Mouse (Mus musculus) heart, embryonic 10.5 days (tissue): ENCODE measurements around the gene Ak8. TPM values are rescaled to one million over a fixed set of nuclear protein-coding genes. Genes with fewer than 3 reads are reported as not detected.
A peak's percentile ranks its signal among the peaks of the same experiment; 100 is the strongest.

Experiments
- DNase-seq: peaks from one replicate; pipeline ENCODE4 v3.0.0-alpha.2; 2017; ENCODE audit warnings: low spot score
- H3K27ac ChIP-seq: fragments of 300-500 bp; sonication (generic); 2 replicates; pipeline ENCODE4 v1.5.1; 2016; ENCODE audit warnings: mild to moderate bottlenecking
- H3K27me3 ChIP-seq: fragments of 300-500 bp; sonication (generic); 2 replicates; pipeline ENCODE4 v1.6.1; 2016; ENCODE audit warnings: mild to moderate bottlenecking; ENCODE audit not compliant: poor library complexity, insufficient read depth, severe bottlenecking
- H3K36me3 ChIP-seq: fragments of 300-500 bp; sonication (generic); 2 replicates; pipeline ENCODE4 v1.6.1; 2016; ENCODE audit warnings: mild to moderate bottlenecking, moderate library complexity
- H3K4me1 ChIP-seq: fragments of 300-500 bp; sonication (generic); 2 replicates; pipeline ENCODE4 v1.6.1; 2016; ENCODE audit warnings: mild to moderate bottlenecking
- H3K4me3 ChIP-seq: fragments of 300-500 bp; sonication (generic); 2 replicates; pipeline ENCODE4 v1.5.1; 2016; ENCODE audit warnings: mild to moderate bottlenecking, moderate library complexity
- H3K9me3 ChIP-seq: fragments of 300-500 bp; sonication (generic); 2 replicates; pipeline ENCODE4 v1.6.1; 2016; ENCODE audit warnings: mild to moderate bottlenecking, moderate library complexity
- WGBS: fragments of 180-500 bp; shearing (Covaris S2); methylation state at CpG from one replicate; pipeline ENCODE4 v1.1.7; 2016; 5-methylcytosine and 5-hydroxymethylcytosine counted together
- polyA plus RNA-seq: library from polyadenylated mRNA; unstranded; fragments of >200 nt; fragmentation: Nextera tagmentation; extraction: Ambion mirVana; gene quantifications from 2 replicates; pipeline ENCODE4 v1.2.1, GENCODE M21; 2016

The Ak8 gene
- 0.55 and 1.1 TPM in 2 replicates for polyA plus RNA-seq

GRCm38 (mm10) chr2:28699361-28700335 lies at the start of gene Ak8, which contains the start of gene Spaca9:
Ak8 (plus strand) TSS chr2:28700164.
Spaca9 (minus strand) TSS chr2:28699727.
- DNase-seq = peak; percentile 97
- Histone ChIP-seq H3K36me3 (no peaks in the 10 kb centered on the region), H3K4me3 (peak within 1 kb of the TSS; percentile 79), H3K27ac (peak within 1 kb of the TSS; percentile 81), H3K9me3 (no peaks in the 10 kb centered on the region), H3K27me3 (peaks cover 14% of the 10 kb centered on the region), H3K4me1 (peaks cover 22% of the 10 kb centered on the region)
- under 1% methylated on average over 53 of the region's 53 CpGs for WGBS

GRCm38 (mm10) chr2:28650526-28650925 lies 49.4 kb upstream of the Ak8 start:
- no peaks in the 10 kb centered on the region for H3K9me3 ChIP-seq
- peaks cover 11% of the 10 kb centered on the region for H3K36me3 ChIP-seq
- no peak overlapping the region for H3K27ac ChIP-seq
- H3K27me3 ChIP-seq = no peaks in the 10 kb centered on the region
- no peaks in the 10 kb centered on the region for H3K4me1 ChIP-seq
- H3K4me3 ChIP-seq = no peak overlapping the region
- DNase-seq = no peak

- H3K36me3 ChIP-seq = peaks cover 29% of the 10 kb centered on the region
- no peak overlapping the region for H3K27ac ChIP-seq
- H3K9me3 ChIP-seq = no peaks in the 10 kb centered on the region
- no peaks in the 10 kb centered on the region for H3K27me3 ChIP-seq
- H3K4me1 ChIP-seq = no peaks in the 10 kb centered on the region
- no peak overlapping the region for H3K4me3 ChIP-seq
- 91% methylated on average over 7 of the region's 7 CpGs for WGBS
- DNase-seq = no peak
Observed at GRCm38 (mm10) chr2:28653351-28653750, 46.6 kb upstream of the Ak8 start.

GRCm38 (mm10) chr2:28654295-28654694 lies 45.7 kb upstream of the Ak8 start:
- H3K9me3 ChIP-seq = no peaks in the 10 kb centered on the region
- no peaks in the 10 kb centered on the region for H3K4me1 ChIP-seq
- H3K4me3 ChIP-seq = no peak overlapping the region
- no peak overlapping the region for H3K27ac ChIP-seq
- H3K27me3 ChIP-seq = no peaks in the 10 kb centered on the region
- peaks cover 38% of the 10 kb centered on the region for H3K36me3 ChIP-seq
- DNase-seq = no peak
- WGBS = 56% methylated on average over 2 of the region's 2 CpGs

GRCm38 (mm10) chr2:28656216-28656615 lies 43.7 kb upstream of the Ak8 start:
- peaks cover 58% of the 10 kb centered on the region for H3K36me3 ChIP-seq

GRCm38 (mm10) chr2:28662891-28663290 lies 37.1 kb upstream of the Ak8 start:
- Histone ChIP-seq H3K4me1 (no peaks in the 10 kb centered on the region), H3K4me3 (no peak overlapping the region), H3K9me3 (no peaks in the 10 kb centered on the region), H3K36me3 (peaks cover 93% of the 10 kb centered on the region), H3K27ac (no peak overlapping the region), H3K27me3 (no peaks in the 10 kb centered on the region)
- 87% methylated on average over 3 of the region's 3 CpGs for WGBS
- DNase-seq = no peak

More at GRCm38 (mm10) chr2:28656216-28656615, 43.7 kb upstream of the Ak8 start:
- H3K27ac ChIP-seq = no peak overlapping the region
- WGBS = 74% methylated on average over 8 of the region's 8 CpGs
- no peak overlapping the region for H3K4me3 ChIP-seq
- H3K27me3 ChIP-seq = no peaks in the 10 kb centered on the region
- no peak for DNase-seq
- H3K4me1 ChIP-seq = no peaks in the 10 kb centered on the region
- no peaks in the 10 kb centered on the region for H3K9me3 ChIP-seq

- no peaks in the 10 kb centered on the region for H3K27me3 ChIP-seq
- H3K9me3 ChIP-seq = no peaks in the 10 kb centered on the region
- peaks cover 83% of the 10 kb centered on the region for H3K36me3 ChIP-seq
- 83% methylated on average over 3 of the region's 3 CpGs for WGBS
- no peak overlapping the region for H3K27ac ChIP-seq
- H3K4me1 ChIP-seq = no peaks in the 10 kb centered on the region
- no peak overlapping the region for H3K4me3 ChIP-seq
- no peak for DNase-seq
Observed at GRCm38 (mm10) chr2:28665818-28666217, 34.1 kb upstream of the Ak8 start.

- 73% methylated on average over 2 of the region's 2 CpGs for WGBS
- no peak for DNase-seq
- H3K9me3 ChIP-seq = no peaks in the 10 kb centered on the region
- no peak overlapping the region for H3K27ac ChIP-seq
- H3K36me3 ChIP-seq = peaks cover 86% of the 10 kb centered on the region
- no peaks in the 10 kb centered on the region for H3K27me3 ChIP-seq
- no peaks in the 10 kb centered on the region for H3K4me1 ChIP-seq
- H3K4me3 ChIP-seq = no peak overlapping the region
Observed at GRCm38 (mm10) chr2:28671438-28671837, 28.5 kb upstream of the Ak8 start.

- Histone ChIP-seq H3K36me3 (peaks cover 91% of the 10 kb centered on the region), H3K4me1 (no peaks in the 10 kb centered on the region), H3K27me3 (no peaks in the 10 kb centered on the region), H3K9me3 (no peaks in the 10 kb centered on the region), H3K4me3 (no peak overlapping the region), H3K27ac (no peak overlapping the region)
- 93% methylated on average over 8 of the region's 8 CpGs for WGBS
- DNase-seq = no peak
Observed at GRCm38 (mm10) chr2:28676005-28676404, 24.0 kb upstream of the Ak8 start.

GRCm38 (mm10) chr2:28680710-28681109 lies 19.3 kb upstream of the Ak8 start:
- 42% methylated on average over 4 of the region's 4 CpGs for WGBS
- Histone ChIP-seq H3K36me3 (peaks cover 95% of the 10 kb centered on the region), H3K4me1 (no peaks in the 10 kb centered on the region), H3K27me3 (no peaks in the 10 kb centered on the region), H3K9me3 (no peaks in the 10 kb centered on the region), H3K27ac (no peak overlapping the region), H3K4me3 (no peak overlapping the region)
- no peak for DNase-seq

GRCm38 (mm10) chr2:28681718-28682117 lies 18.2 kb upstream of the Ak8 start:
- Histone ChIP-seq H3K27ac (no peak overlapping the region), H3K9me3 (no peaks in the 10 kb centered on the region), H3K4me1 (no peaks in the 10 kb centered on the region), H3K4me3 (no peak overlapping the region), H3K36me3 (peaks cover 95% of the 10 kb centered on the region), H3K27me3 (no peaks in the 10 kb centered on the region)
- WGBS = 87% methylated on average over 4 of the region's 4 CpGs
- no peak for DNase-seq

GRCm38 (mm10) chr2:28685895-28686294 lies 14.1 kb upstream of the Ak8 start:
- DNase-seq = no peak
- Histone ChIP-seq H3K4me1 (no peaks in the 10 kb centered on the region), H3K27ac (no peak overlapping the region), H3K4me3 (no peak overlapping the region), H3K27me3 (no peaks in the 10 kb centered on the region), H3K36me3 (peaks cover 72% of the 10 kb centered on the region), H3K9me3 (no peaks in the 10 kb centered on the region)
- WGBS = 84% methylated on average over 7 of the region's 7 CpGs

- 43% methylated on average over 3 of the region's 3 CpGs for WGBS
- H3K9me3 ChIP-seq = no peaks in the 10 kb centered on the region
- peaks cover 47% of the 10 kb centered on the region for H3K36me3 ChIP-seq
Observed at GRCm38 (mm10) chr2:28688431-28688830, 11.5 kb upstream of the Ak8 start.

More at GRCm38 (mm10) chr2:28688431-28688830, 11.5 kb upstream of the Ak8 start:
- no peak for DNase-seq
- Histone ChIP-seq H3K4me1 (no peaks in the 10 kb centered on the region), H3K4me3 (no peak overlapping the region), H3K27ac (no peak overlapping the region), H3K27me3 (no peaks in the 10 kb centered on the region)
